Mouse (Mus musculus) MEL (cell line): Measurements from ENCODE around the gene Snap25. TPM values are rescaled to one million over a fixed set of nuclear protein-coding genes. Genes with fewer than 3 reads are reported as not detected.

Source experiments
- DNase-seq: peaks from one replicate; pipeline ENCODE4 v3.0.0; 2011; ENCODE audit warnings: low read depth, low spot score
- H3K27ac ChIP-seq: 2 replicates; pipeline ENCODE4 v1.5.1; 2012; ENCODE audit warnings: low read depth, mild to moderate bottlenecking, control low read depth, low read length, moderate library complexity; ENCODE audit not compliant: control insufficient read depth
- H3K27me3 ChIP-seq, 2 experiments: fragments of 150-350 bp in 1 of 2; sonication (generic) in 1 of 2; 2 replicates each; pipeline ENCODE4 v1.6.1; 2012; ENCODE audit warnings: low read length in 2 of 2, mild to moderate bottlenecking in 2 of 2, improper control_type of control experiment in 1 of 2, moderate library complexity in 1 of 2; ENCODE audit not compliant: insufficient read depth in 2 of 2, control insufficient read depth in 1 of 2
- H3K36me3 ChIP-seq, 2 experiments: 2 replicates each; pipeline ENCODE4 v1.6.1; 2012 to 2014; ENCODE audit warnings: low read length in 2 of 2, improper control_type of control experiment in 1 of 2, inconsistent platforms in 1 of 2, mild to moderate bottlenecking in 1 of 2; ENCODE audit not compliant: insufficient read depth in 2 of 2, control insufficient read depth in 1 of 2
- H3K4me1 ChIP-seq, 2 experiments: fragments of 150-350 bp in 1 of 2; sonication (generic) in 1 of 2; 2 replicates each; pipeline ENCODE4 v1.6.1; 2012; ENCODE audit warnings: low read length in 2 of 2, improper control_type of control experiment in 1 of 2, mild to moderate bottlenecking in 1 of 2; ENCODE audit not compliant: insufficient read depth in 2 of 2, control insufficient read depth in 1 of 2
- H3K4me3 ChIP-seq, 2 experiments: fragments of 150-350 bp in 1 of 2; sonication (generic) in 1 of 2; 2 replicates each; pipeline ENCODE4 v1.5.1; 2012; ENCODE audit warnings: low read depth in 2 of 2, low read length in 2 of 2, mild to moderate bottlenecking in 2 of 2, moderate library complexity in 2 of 2, control low read depth in 1 of 2, improper control_type of control experiment in 1 of 2; ENCODE audit not compliant: control insufficient read depth in 1 of 2, insufficient read depth in 1 of 2
- H3K79me2 ChIP-seq: 2 replicates; pipeline ENCODE4 v1.6.1; 2012; ENCODE audit warnings: mild to moderate bottlenecking, low read length, moderate library complexity; ENCODE audit not compliant: control insufficient read depth, poor library complexity, insufficient read depth
- H3K9ac ChIP-seq: 2 replicates; pipeline ENCODE4 v1.6.1; 2012; ENCODE audit warnings: low read depth, mild to moderate bottlenecking, control low read depth, low read length, moderate library complexity; ENCODE audit not compliant: control insufficient read depth, poor library complexity, severe bottlenecking
- H3K9me3 ChIP-seq: fragments of 150-350 bp; sonication (generic); replicated peaks from 2 replicates; pipeline ENCODE4 v1.6.1; 2012; ENCODE audit warnings: mild to moderate bottlenecking, low read length, improper control_type of control experiment, moderate library complexity; ENCODE audit not compliant: insufficient read depth
- BHLHE40 ChIP-seq: IDR thresholded peaks from 2 replicates; pipeline ENCODE4 v1.6.1; 2012; ENCODE audit warnings: low read depth, mild to moderate bottlenecking, inconsistent platforms, low read length, improper control_type of control experiment, borderline replicate concordance
- ELF1 ChIP-seq: IDR thresholded peaks from 2 replicates; pipeline ENCODE4 v1.6.1; 2014; ENCODE audit warnings: low read depth, mild to moderate bottlenecking, inconsistent platforms, low read length, improper control_type of control experiment, moderate library complexity
- EP300 ChIP-seq, 2 experiments: IDR thresholded peaks; 2 replicates each; pipeline ENCODE4 v1.6.1; 2011; ENCODE audit warnings: improper control_type of control experiment in 2 of 2, low read length in 2 of 2, low read depth in 1 of 2, mild to moderate bottlenecking in 1 of 2
- GABPA ChIP-seq: IDR thresholded peaks from 2 replicates; pipeline ENCODE4 v1.6.1; 2012; ENCODE audit warnings: low read depth, mild to moderate bottlenecking, inconsistent platforms, low read length, improper control_type of control experiment, moderate library complexity
- HCFC1 ChIP-seq: IDR thresholded peaks from 2 replicates; pipeline ENCODE4 v1.6.1; 2012; ENCODE audit warnings: low read depth, mild to moderate bottlenecking, inconsistent platforms, low read length, improper control_type of control experiment, moderate library complexity
- JUND ChIP-seq: IDR thresholded peaks from 2 replicates; pipeline ENCODE4 v1.6.1; 2011; ENCODE audit warnings: low read depth, mild to moderate bottlenecking, improper control_type of control experiment, low read length
- KAT2A ChIP-seq: conservative IDR thresholded peaks from 2 replicates; pipeline ENCODE4 v1.6.1; 2012; ENCODE audit warnings: low read depth, low read length, improper control_type of control experiment, inconsistent platforms
- MAFK ChIP-seq: IDR thresholded peaks from 2 replicates; pipeline ENCODE4 v1.6.1; 2011; ENCODE audit warnings: low read depth, mild to moderate bottlenecking, low read length, improper control_type of control experiment, borderline replicate concordance
- MAZ ChIP-seq: IDR thresholded peaks from 2 replicates; pipeline ENCODE4 v1.6.1; 2012; ENCODE audit warnings: low read depth, mild to moderate bottlenecking, inconsistent platforms, low read length, improper control_type of control experiment
- MEF2A ChIP-seq: IDR thresholded peaks from 2 replicates; pipeline ENCODE4 v1.6.1; 2014; ENCODE audit warnings: low read depth, mild to moderate bottlenecking, inconsistent platforms, low read length, improper control_type of control experiment; ENCODE audit not compliant: poor library complexity, insufficient replicate concordance, severe bottlenecking; ENCODE audit errors: extremely low read depth
- MXI1 ChIP-seq: IDR thresholded peaks from 2 replicates; pipeline ENCODE4 v1.6.1; 2011; ENCODE audit warnings: mild to moderate bottlenecking, low read depth, low read length, improper control_type of control experiment
- MYB ChIP-seq: IDR thresholded peaks from 2 replicates; pipeline ENCODE4 v1.6.1; 2011; ENCODE audit warnings: mild to moderate bottlenecking, low read depth, low read length, improper control_type of control experiment
- MYC ChIP-seq: IDR thresholded peaks from 2 replicates; pipeline ENCODE4 v1.6.1; 2011; ENCODE audit warnings: low read depth, mild to moderate bottlenecking, low read length, improper control_type of control experiment, moderate library complexity
- NELFE ChIP-seq: IDR thresholded peaks from 2 replicates; pipeline ENCODE4 v1.6.1; 2011; ENCODE audit warnings: low read depth, low read length, improper control_type of control experiment
- POLR2A ChIP-seq, 2 experiments: IDR thresholded peaks; 2 replicates each; pipeline ENCODE4 v1.6.1; 2011 to 2012; ENCODE audit warnings: low read length in 2 of 2, mild to moderate bottlenecking in 2 of 2, control low read depth in 1 of 2, improper control_type of control experiment in 1 of 2, low read depth in 1 of 2, moderate library complexity in 1 of 2; ENCODE audit not compliant: control insufficient read depth in 1 of 2, insufficient read depth in 1 of 2, poor library complexity in 1 of 2
- POLR2AphosphoS2 ChIP-seq: IDR thresholded peaks from 2 replicates; pipeline ENCODE4 v1.6.1; 2011; ENCODE audit warnings: low read length, improper control_type of control experiment
- POLR2AphosphoS5 ChIP-seq: IDR thresholded peaks from 2 replicates; pipeline ENCODE4 v1.6.1; 2012; ENCODE audit warnings: low read depth, borderline replicate concordance, mild to moderate bottlenecking, inconsistent platforms, low read length, moderate library complexity, mixed read lengths
- RAD21 ChIP-seq: IDR thresholded peaks from 2 replicates; pipeline ENCODE4 v1.6.1; 2011; ENCODE audit warnings: mild to moderate bottlenecking, low read depth, low read length, improper control_type of control experiment
- TAL1 ChIP-seq: IDR thresholded peaks from 2 replicates; pipeline ENCODE4 v1.6.1; 2012; ENCODE audit warnings: mild to moderate bottlenecking, inconsistent platforms, low read length, moderate library complexity, mixed read lengths
- TBP ChIP-seq: IDR thresholded peaks from 2 replicates; pipeline ENCODE4 v1.8.0; 2011; ENCODE audit warnings: low read depth, low read length, improper control_type of control experiment
- TCF12 ChIP-seq: IDR thresholded peaks from 2 replicates; pipeline ENCODE4 v1.6.1; 2014; ENCODE audit warnings: low read depth, mild to moderate bottlenecking, inconsistent platforms, low read length, improper control_type of control experiment, moderate library complexity
- USF1 ChIP-seq: IDR thresholded peaks from 2 replicates; pipeline ENCODE4 v1.6.1; 2014; ENCODE audit warnings: low read depth, mild to moderate bottlenecking, inconsistent platforms, low read length, improper control_type of control experiment, moderate library complexity
- ZC3H11A ChIP-seq: IDR thresholded peaks from 2 replicates; pipeline ENCODE4 v1.6.1; 2012; ENCODE audit warnings: low read depth, mild to moderate bottlenecking, inconsistent platforms, low read length, improper control_type of control experiment
- ZKSCAN1 ChIP-seq: IDR thresholded peaks from 2 replicates; pipeline ENCODE4 v1.6.1; 2012; ENCODE audit warnings: low read depth, mild to moderate bottlenecking, inconsistent platforms, low read length, improper control_type of control experiment, moderate library complexity
- polyA plus RNA-seq, 2 experiments: library from polyadenylated mRNA; stranded (reverse) in 1 of 2; unstranded in 1 of 2; fragments of >175 nt in 1 of 2; fragments of >200 nt in 1 of 2; gene quantifications; 2 replicates each; pipeline versions ENCODE4 v1.2.1 to v1.2.4; 2012; ENCODE audit warnings: low replicate concordance in 2 of 2, low read depth in 1 of 2; ENCODE audit not compliant: insufficient read length in 2 of 2, insufficient read depth in 1 of 2, missing spikeins in 1 of 2
- total RNA-seq: library from RNA; depleted of rRNA; stranded (reverse); fragments of 300-350 nt; gene quantifications from 2 replicates; pipeline ENCODE4 v1.2.3, GENCODE M21; 2012

The Snap25 gene
- total and polyA plus RNA-seq, 3 experiments, result not detected

DNA sequence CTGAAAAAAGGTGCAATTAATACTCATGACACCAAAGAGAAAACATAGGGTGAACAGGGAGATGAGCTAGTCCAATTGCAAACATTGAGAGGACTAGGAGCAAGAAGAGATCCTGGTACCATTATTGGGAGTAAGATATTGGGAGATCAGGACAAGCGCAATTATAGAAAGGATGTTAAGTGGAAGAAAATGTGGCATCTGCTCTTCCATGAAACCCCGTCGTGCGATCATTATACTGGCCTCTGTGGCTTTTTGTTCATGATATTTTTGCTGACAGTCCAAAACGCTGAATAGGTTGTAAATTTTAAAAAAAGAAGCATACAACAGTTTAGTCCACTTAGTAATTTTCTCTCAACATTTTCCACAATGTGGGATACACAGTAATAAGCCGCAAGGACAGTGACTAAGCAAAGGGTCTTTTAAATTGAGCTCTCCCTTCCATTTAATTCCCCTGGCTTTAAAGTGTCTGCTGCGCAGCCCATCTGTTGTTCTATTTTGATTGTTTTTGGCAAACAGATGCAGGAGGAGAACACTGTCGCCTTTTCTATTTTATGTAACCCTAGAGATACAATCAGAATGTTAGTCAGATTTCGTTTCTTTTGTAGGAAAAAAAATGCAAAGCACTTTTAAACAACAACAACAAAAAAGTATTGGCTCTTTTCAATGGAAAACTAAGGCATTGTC is 103.6 kb downstream of the Snap25 start:
- H3K4me1 ChIP-seq, result no peaks in the 10 kb centered on the region
- no peaks in the 10 kb centered on the region for H3K79me2 ChIP-seq
- no peak overlapping the region for H3K4me3 ChIP-seq
- H3K27ac ChIP-seq, result no peak overlapping the region
- H3K36me3 ChIP-seq, result no peaks in the 10 kb centered on the region
- no peaks in the 10 kb centered on the region for H3K27me3 ChIP-seq
- H3K9me3 ChIP-seq, result no peaks in the 10 kb centered on the region
- DNase-seq, result no peak
- TF ChIP-seq MAZ (no peak), MYB (no peak), POLR2AphosphoS5 (no peak), ELF1 (no peak), TBP (no peak), NELFE (no peak), ZKSCAN1 (no peak)
- no peak overlapping the region for H3K9ac ChIP-seq

DNA sequence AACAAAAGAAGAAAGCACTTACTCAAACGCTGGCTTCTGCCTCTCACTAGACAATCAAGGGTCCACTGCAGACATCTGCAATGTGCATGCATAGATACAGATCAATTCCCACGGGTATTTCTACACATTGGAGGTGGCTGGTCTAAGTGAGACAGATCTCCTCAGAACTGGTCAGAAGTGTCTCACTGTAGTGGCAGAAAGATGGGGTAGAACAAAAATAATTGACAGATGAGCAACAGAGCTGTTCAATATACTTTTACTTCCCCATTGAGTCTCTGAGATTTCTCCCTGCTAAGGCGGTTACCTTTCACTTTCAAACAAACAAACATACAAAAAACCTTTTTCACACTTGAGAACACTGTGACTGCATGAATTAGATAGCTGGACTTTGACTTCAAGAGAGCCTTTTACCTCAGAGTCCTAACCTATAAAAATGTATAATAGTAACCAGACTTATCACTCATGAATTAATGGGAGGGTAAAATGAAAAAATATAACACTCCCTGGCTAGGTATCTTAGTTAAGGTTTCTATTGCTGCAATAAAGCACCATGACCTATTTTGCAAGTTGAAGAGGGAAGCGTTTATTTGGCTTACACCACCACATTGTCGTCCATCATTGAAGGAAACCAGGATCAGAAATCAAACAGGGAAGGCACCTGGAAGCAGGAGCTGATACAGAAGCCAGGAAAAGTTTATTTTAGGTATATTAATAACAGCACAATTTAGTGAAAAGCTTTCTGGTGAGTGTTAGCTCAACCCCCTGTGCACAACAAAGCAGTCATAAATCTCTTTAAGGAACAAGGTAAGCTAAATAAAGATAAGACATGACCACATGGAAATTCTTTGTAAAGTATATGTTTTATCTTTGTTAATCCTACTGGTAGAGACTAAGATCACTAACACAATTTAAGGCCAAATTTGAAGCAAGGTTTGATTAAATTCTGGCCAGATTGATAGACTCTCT is 110.8 kb downstream of the Snap25 start:
- Histone ChIP-seq H3K4me3 (no peak overlapping the region), H3K27ac (no peak overlapping the region), H3K4me1 (no peaks in the 10 kb centered on the region), H3K79me2 (no peaks in the 10 kb centered on the region), H3K9me3 (no peaks in the 10 kb centered on the region)
- TF ChIP-seq POLR2AphosphoS2 (no peak), MAZ (no peak), TCF12 (no peak), MEF2A (no peak), MXI1 (no peak), MYB (no peak)
- TF ChIP-seq, all 39 proteins: peak for 0
- H3K9ac ChIP-seq, result no peak overlapping the region
- H3K27me3 ChIP-seq, result no peaks in the 10 kb centered on the region
- no peaks in the 10 kb centered on the region for H3K36me3 ChIP-seq
- no peak for DNase-seq

DNA sequence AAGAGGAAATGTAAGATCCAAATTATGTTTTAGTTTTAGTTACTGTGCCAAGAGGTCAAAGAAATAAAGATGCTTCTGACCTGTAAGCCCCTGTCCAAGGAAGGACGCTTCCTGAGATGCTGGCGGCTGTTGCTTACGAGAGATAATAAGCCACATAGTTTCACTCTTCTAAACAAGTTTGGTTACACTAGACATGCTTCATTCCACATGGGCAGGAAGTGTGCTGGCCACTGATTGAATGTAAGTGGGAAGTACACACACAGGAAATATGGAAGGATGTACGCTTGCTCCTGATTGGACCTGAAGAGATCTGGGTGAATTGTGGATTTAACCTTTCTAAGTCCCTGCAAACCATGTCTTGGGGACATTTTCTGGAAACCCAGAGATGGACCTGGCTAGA is 114.4 kb downstream of the Snap25 start:
- Histone ChIP-seq H3K36me3 (no peaks in the 10 kb centered on the region), H3K9me3 (no peaks in the 10 kb centered on the region)

More for the DNA sequence above, 114.4 kb downstream of the Snap25 start:
- TF ChIP-seq ZC3H11A (no peak), BHLHE40 (no peak), MEF2A (no peak), KAT2A (no peak), MAFK (no peak), POLR2AphosphoS5 (no peak), POLR2A (IDR thresholded peaks at IDR 0.05; ENCODE audit: control insufficient read depth in 1 of 2, insufficient read depth in 1 of 2, low read depth in 1 of 2, low read length in 2 of 2, poor library complexity in 1 of 2) (no peak), JUND (no peak), HCFC1 (no peak), USF1 (no peak), RAD21 (no peak), TAL1 (no peak), MYC (no peak), GABPA (no peak), EP300 (IDR thresholded peaks at IDR 0.05; ENCODE audit: low read depth in 1 of 2, low read length in 2 of 2) (no peak)
- TF ChIP-seq, all 39 proteins: peak for 0
- DNase-seq, result no peak
- Histone ChIP-seq H3K4me1 (no peaks in the 10 kb centered on the region), H3K9ac (no peak overlapping the region), H3K79me2 (no peaks in the 10 kb centered on the region), H3K27ac (no peak overlapping the region), H3K27me3 (no peaks in the 10 kb centered on the region), H3K4me3 (no peak overlapping the region)
